Mouse (Mus musculus) ovary, postnatal 36 days (tissue): ENCODE data around the gene Olfr15.
"Not testable (repeated sequence)": the region's sequence is repeated elsewhere in the genome, so short reads cannot be mapped to it uniquely, and the experiment has no call there.

ENCODE experiments used
- DNase-seq: peaks from one replicate; pipeline ENCODE4 v3.0.0; 2022; ENCODE audit warnings: low spot score, mixed read lengths

Olfr15 gene

GRCm38 (mm10) chr16:3830588-3831109, at the start of gene Olfr15:
Olfr15 (plus strand) TSS chr16:3830878.
- DNase-seq: no peak

- no peak for DNase-seq
These were observed 49.4 kb upstream of the Olfr15 start for GRCm38 (mm10) chr16:3781237-3781636.

GRCm38 (mm10) chr16:3788394-3788793, 42.3 kb upstream of the Olfr15 start:
- no peak for DNase-seq

GRCm38 (mm10) chr16:3808176-3808575, 22.5 kb upstream of the Olfr15 start:
- DNase-seq: no peak

GRCm38 (mm10) chr16:3814667-3815066, 16.0 kb upstream of the Olfr15 start:
- not testable (repeated sequence) for DNase-seq

GRCm38 (mm10) chr16:3820202-3820601, 10.5 kb upstream of the Olfr15 start:
- no peak for DNase-seq

GRCm38 (mm10) chr16:3828021-3828420, 2.7 kb upstream of the Olfr15 start:
- no peak for DNase-seq

- DNase-seq: no peak
These were observed 951 bp upstream of the Olfr15 start for GRCm38 (mm10) chr16:3829727-3830126.

GRCm38 (mm10) chr16:3835461-3835860, 4.8 kb downstream of the Olfr15 start:
- no peak for DNase-seq

GRCm38 (mm10) chr16:3839157-3839885, 8.6 kb downstream of the Olfr15 start:
- no peak for DNase-seq

GRCm38 (mm10) chr16:3842989-3843388, 12.3 kb downstream of the Olfr15 start:
- DNase-seq: no peak

GRCm38 (mm10) chr16:3843796-3844195, 13.1 kb downstream of the Olfr15 start:
- DNase-seq: no peak

- DNase-seq: peak; percentile 89
These were observed 16.2 kb downstream of the Olfr15 start, which contains the start of gene Zfp174 for GRCm38 (mm10) chr16:3846711-3847518. Zfp174 (plus strand) TSS chr16:3847268.

GRCm38 (mm10) chr16:3847871-3848270, 17.2 kb downstream of the Olfr15 start:
- no peak for DNase-seq

- DNase-seq: no peak
These were observed 17.7 kb downstream of the Olfr15 start for GRCm38 (mm10) chr16:3848416-3848815.

GRCm38 (mm10) chr16:3851301-3851700, 20.6 kb downstream of the Olfr15 start:
- DNase-seq: peak; percentile 28

- DNase-seq: no peak
These were observed 21.9 kb downstream of the Olfr15 start for GRCm38 (mm10) chr16:3852586-3852985.

- no peak for DNase-seq
These were observed 23.9 kb downstream of the Olfr15 start for GRCm38 (mm10) chr16:3854437-3855182.

- no peak for DNase-seq
These were observed 25.1 kb downstream of the Olfr15 start for GRCm38 (mm10) chr16:3855776-3856175.

GRCm38 (mm10) chr16:3859254-3859653, 28.6 kb downstream of the Olfr15 start:
- no peak for DNase-seq

GRCm38 (mm10) chr16:3871815-3872214, 41.1 kb downstream of the Olfr15 start:
- DNase-seq: no peak
